In genomic region chr11:34832678-34833077, GRCm38 (mm10) we compare ENCODE assay signal across 8 mouse cellular contexts. TPM values are rescaled to one million over a fixed set of nuclear protein-coding genes. Genes with fewer than 3 reads are reported as not detected.
A peak's percentile ranks its signal among the peaks of the same experiment; 100 is the strongest.
DNase-seq lines count a peak whose midpoint lies in the region; ATAC-seq and TF ChIP-seq lines count a peak whose summit lies in the region.

No protein-coding gene starts in this region.

- no peak for TF ChIP-seq EP300 in liver, postnatal 0 days (IDR thresholded peaks at IDR 0.05; ENCODE audit: low read depth)

- H3K4me3 ChIP-seq in heart, embryonic 13.5 days = peak overlapping the region; percentile 85
- H3K4me3 ChIP-seq in E14TG2a.4 (replicated peaks; ENCODE audit: low read length) = peak overlapping the region; percentile 93
- peak overlapping the region; percentile 75 for H3K4me3 ChIP-seq in forebrain, embryonic 15.5 days
- H3K4me3 ChIP-seq in liver, postnatal 0 days (ENCODE audit: low read depth, low read length) = peak overlapping the region; percentile 81

- H3K4me1 ChIP-seq in heart, embryonic 13.5 days = peaks cover 17% of the 10 kb centered on the region
- peaks cover 20% of the 10 kb centered on the region for H3K4me1 ChIP-seq in E14TG2a.4 (replicated peaks; ENCODE audit: low read depth, low read length)
- peaks cover 16% of the 10 kb centered on the region for H3K4me1 ChIP-seq in forebrain, embryonic 15.5 days
- H3K4me1 ChIP-seq in liver, postnatal 0 days (ENCODE audit: insufficient read depth) = peaks cover 8% of the 10 kb centered on the region; the same call in 1 of the 2 replicates

- H3K36me3 ChIP-seq in heart, embryonic 13.5 days = peaks cover 32% of the 10 kb centered on the region
- peaks cover 38% of the 10 kb centered on the region for H3K36me3 ChIP-seq in E14TG2a.4 (ENCODE audit: insufficient read depth, low read length)
- peaks cover 9% of the 10 kb centered on the region for H3K36me3 ChIP-seq in forebrain, embryonic 15.5 days
- peaks cover 15% of the 10 kb centered on the region for H3K36me3 ChIP-seq in liver, postnatal 0 days (replicated peaks; ENCODE audit: insufficient read depth, low read length)

- no peaks in the 10 kb centered on the region for H3K9me3 ChIP-seq in heart, embryonic 13.5 days
- H3K9me3 ChIP-seq in E14TG2a.4 (ENCODE audit: low read length) = no peaks in the 10 kb centered on the region
- no peaks in the 10 kb centered on the region for H3K9me3 ChIP-seq in forebrain, embryonic 15.5 days
- no peaks in the 10 kb centered on the region for H3K9me3 ChIP-seq in liver, postnatal 0 days (ENCODE audit: low read length)

- no peak for DNase-seq in heart, postnatal 36 days
- DNase-seq in liver, postnatal 0 days = no peak
- no peak for DNase-seq in ovary, postnatal 10 days (ENCODE audit: low spot score)
- no peak for DNase-seq in adipocyte (ENCODE audit: low spot score)
- DNase-seq in frontal cortex, postnatal 25 days (ENCODE audit: low spot score in 2 of 2) = no peak

- H3K27ac ChIP-seq in heart, embryonic 13.5 days (replicated peaks) = no peak overlapping the region
- H3K27ac ChIP-seq in forebrain, embryonic 15.5 days (replicated peaks) = no peak overlapping the region
- no peak overlapping the region for H3K27ac ChIP-seq in liver, postnatal 0 days (ENCODE audit: low read depth)

- peak overlapping the region; percentile 91 for H3K9ac ChIP-seq in heart, embryonic 13.5 days
- H3K9ac ChIP-seq in forebrain, embryonic 15.5 days (replicated peaks) = peak overlapping the region; percentile 52
- H3K9ac ChIP-seq in liver, postnatal 0 days (replicated peaks) = peak overlapping the region; percentile 85

- intact Hi-C loops in heart, postnatal 36 days (cut with DNase I) = loop anchor here (10.0 kb wide), 2 partner anchors 1002 to 1668 kb away; partner anchors contain the start of genes Npm1 and Rars

- H3K27me3 ChIP-seq in heart, embryonic 13.5 days (replicated peaks) = no peaks in the 10 kb centered on the region
- peaks cover 7% of the 10 kb centered on the region for H3K27me3 ChIP-seq in E14TG2a.4 (ENCODE audit: insufficient read depth, low read length)
- H3K27me3 ChIP-seq in forebrain, embryonic 15.5 days = no peaks in the 10 kb centered on the region; the same call in 1 of the 2 replicates
- no peaks in the 10 kb centered on the region for H3K27me3 ChIP-seq in liver, postnatal 0 days (ENCODE audit: insufficient read depth, low read length)

- ATAC-seq in heart, embryonic 13.5 days (ENCODE audit: extremely low read depth, insufficient number of reproducible peaks, low FRiP score, low TSS enrichment) = no peak
- ATAC-seq in forebrain, embryonic 15.5 days (replicated peaks) = peak; percentile 29; the same call in 1 of the 2 replicates
- ATAC-seq in liver, postnatal 0 days = no peak

- 19% methylated on average over 4 of the region's 5 CpGs for WGBS in heart, embryonic 13.5 days
- 8% methylated on average over 4 of the region's 5 CpGs for WGBS in forebrain, embryonic 15.5 days
- WGBS in liver, postnatal 0 days (ENCODE audit: insufficient replicate concordance) = 5% methylated on average over 4 of the region's 5 CpGs

- TF ChIP-seq CTCF in E14TG2a.4 (conservative IDR thresholded peaks at IDR 0.05; ENCODE audit: low read length) = no peak
- TF ChIP-seq CTCF in liver, postnatal 0 days (IDR thresholded peaks at IDR 0.05; ENCODE audit: low read depth) = no peak

- H3K4me2 ChIP-seq in heart, embryonic 13.5 days = peak overlapping the region; percentile 76
- H3K4me2 ChIP-seq in forebrain, embryonic 15.5 days (replicated peaks) = peak overlapping the region; percentile 72
- peak overlapping the region; percentile 92 for H3K4me2 ChIP-seq in liver, postnatal 0 days (ENCODE audit: low read depth, low read length)

RNA-seq across cellular contexts. Expression of gene Spdl1, which starts 0.8 kb away (rescaled TPM):
- 14.6 and 15.4 TPM in 2 replicates for polyA plus RNA-seq in heart, embryonic 13.5 days (2015; fragmentation: Nextera tagmentation; extraction: Ambion mirVana)
- total RNA-seq in heart, postnatal 36 days (2021) = under 1 TPM; 0.19 to 0.73 TPM
- polyA plus RNA-seq in forebrain, embryonic 15.5 days (2015; fragmentation: Nextera tagmentation; extraction: Ambion mirVana) = 8.0 and 9.1 TPM in 2 replicates
- polyA plus RNA-seq in liver, postnatal 0 days (2015; fragmentation: Nextera tagmentation; extraction: Ambion mirVana) = 4.4 and 4.6 TPM in 2 replicates

RNA-seq across cellular contexts. Expression of gene Dock2, which starts 49.0 kb away (rescaled TPM):
- polyA plus RNA-seq in heart, embryonic 13.5 days (2015; fragmentation: Nextera tagmentation; extraction: Ambion mirVana) = 0.62 and 0.80 TPM in 2 replicates
- 1 to 10 TPM; 2.0 to 2.8 TPM for total RNA-seq in heart, postnatal 36 days (2021)
- polyA plus RNA-seq in forebrain, embryonic 15.5 days (2015; fragmentation: Nextera tagmentation; extraction: Ambion mirVana) = 0.47 and 0.51 TPM in 2 replicates
- 2.9 and 3.9 TPM in 2 replicates for polyA plus RNA-seq in liver, postnatal 0 days (2015; fragmentation: Nextera tagmentation; extraction: Ambion mirVana)
